Mouse (Mus musculus): Measurements from ENCODE around the gene Asic2. TPM values are rescaled to one million over a fixed set of nuclear protein-coding genes. Genes with fewer than 3 reads are reported as not detected.

Asic2 gene
- total RNA-seq, 1 experiment from 2014 or later, result 1.7 TPM

DNA sequence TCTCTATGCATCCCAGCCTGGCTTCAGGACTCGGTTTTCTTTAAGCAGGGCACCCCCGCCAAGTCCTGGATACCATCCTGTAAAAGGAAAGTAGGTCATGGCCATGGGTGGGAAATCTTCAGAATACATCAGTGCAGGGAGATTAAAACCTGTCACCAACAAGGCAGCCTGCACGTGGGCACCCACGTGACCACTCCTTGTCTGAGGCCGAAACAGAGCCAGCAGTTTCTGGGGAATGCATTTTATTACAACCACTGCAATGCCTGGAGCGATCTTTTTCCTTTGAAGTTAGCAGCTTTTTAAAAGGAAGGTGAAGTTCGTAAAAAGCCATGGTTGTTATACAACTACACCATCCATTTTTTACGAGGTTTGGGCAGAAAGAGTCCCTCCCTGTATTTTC lies 873.7 kb downstream of the Asic2 start:
- DNase-seq, result peak; percentile 68

DNA sequence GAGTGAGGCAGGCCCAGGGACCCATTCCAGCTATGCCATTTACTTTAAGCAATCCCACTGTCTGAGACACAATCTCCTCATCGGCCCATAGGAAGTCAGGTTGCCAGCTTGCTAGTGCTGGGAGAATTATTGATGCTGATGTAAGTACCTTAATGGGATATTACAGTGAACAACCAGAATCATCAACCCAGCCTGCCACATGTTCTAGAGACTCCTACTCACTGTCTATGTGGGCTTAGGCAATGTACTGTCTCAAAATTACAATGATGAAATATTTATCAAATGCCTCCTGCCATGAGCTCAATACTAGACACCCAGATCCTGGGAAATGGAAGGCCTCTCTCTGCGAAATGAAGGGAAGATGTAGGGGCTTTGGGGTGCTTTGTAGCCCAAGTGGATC lies 876.1 kb downstream of the Asic2 start:
- no peak for DNase-seq

DNA sequence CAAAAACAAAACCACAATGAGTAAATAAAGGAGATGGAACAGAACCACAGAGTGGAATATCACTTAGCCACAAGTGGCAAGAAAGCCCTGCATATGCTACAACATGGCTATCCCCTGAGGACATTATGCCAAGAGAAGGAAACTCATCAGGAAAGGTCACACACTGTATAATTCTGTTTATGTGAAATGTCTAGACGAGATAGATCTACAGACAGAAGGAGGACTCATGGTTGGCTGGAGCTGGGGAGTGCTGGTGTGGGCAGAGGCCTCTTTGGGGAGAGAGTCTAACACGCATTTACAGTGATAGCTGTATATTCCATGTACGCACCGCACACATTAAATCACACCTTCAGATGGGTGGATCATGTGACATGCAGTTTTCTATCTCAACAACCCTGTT lies 884.4 kb downstream of the Asic2 start:
- DNase-seq, result no peak

DNA sequence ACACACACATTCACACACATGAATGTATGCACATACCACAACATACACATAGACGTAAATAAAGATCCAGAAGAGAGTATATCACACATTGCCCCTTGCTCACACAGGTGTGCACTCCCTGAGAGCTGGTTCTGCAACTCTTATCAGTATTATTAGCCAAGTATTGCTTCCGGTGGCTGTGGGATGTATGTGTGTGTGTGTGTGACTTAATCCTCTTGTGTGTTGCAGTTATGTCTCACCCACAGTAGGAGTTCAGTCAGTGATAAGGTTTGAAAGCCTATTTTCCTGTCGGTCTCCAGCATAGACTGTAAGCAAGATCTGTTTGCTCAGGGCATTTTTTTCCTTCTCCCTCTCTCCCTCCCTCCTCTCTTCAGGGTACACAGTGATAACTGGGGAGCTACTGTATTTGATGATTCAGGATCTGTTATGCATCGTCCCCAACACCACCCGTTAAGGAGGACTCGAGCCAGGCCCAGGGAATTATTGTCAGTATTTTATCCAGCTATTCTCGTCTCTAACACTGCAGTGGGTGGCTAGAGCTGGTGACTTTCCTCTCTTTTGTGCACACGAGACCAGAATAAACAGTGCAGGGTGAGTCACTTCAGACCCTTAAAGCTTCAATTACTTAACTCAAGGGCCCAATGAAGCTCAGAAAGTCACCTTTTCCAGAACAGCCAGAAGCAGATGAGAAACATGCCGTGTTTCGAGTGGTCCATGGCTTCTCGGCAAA lies 888.0 kb downstream of the Asic2 start:
- no peak for DNase-seq

DNA sequence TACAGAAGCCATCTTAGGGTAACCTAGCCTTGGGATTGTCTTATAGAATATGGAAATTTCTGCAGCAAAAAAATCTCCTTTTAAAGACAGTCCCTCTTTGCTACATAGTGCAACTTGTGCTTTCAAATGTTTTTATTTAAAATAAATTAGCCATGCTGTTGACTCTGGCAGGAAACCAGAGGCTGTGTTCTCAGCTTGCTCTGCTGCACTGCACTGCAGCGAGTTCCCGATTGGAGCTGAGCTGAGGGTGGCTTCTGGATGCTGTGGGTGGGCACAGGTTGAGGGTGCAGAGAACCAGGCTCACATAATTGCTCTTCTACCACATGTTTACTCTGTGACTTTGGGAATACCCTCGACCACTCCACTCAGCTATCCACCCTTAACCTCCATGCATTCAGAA lies 889.0 kb downstream of the Asic2 start:
- no peak for DNase-seq

DNA sequence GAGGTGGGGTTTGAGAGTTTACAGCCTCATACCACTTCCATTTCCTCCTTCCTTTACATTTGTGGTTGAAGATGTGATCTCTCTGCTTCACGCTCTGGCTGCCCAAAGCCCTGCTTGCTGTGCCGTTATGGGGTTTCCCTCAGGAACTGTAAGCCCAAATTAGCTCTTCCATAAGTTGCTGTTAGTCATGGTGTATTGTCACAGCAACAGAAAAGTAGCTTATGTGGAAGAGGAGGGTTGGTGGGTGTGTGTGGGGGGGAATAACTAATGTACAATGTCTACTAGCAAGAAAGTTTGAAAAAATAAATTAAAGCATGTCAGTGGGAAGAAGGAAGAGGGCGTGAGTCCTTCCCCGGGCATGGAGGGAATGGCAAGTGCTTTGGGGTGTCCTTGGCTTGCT lies 896.4 kb downstream of the Asic2 start:
- DNase-seq, result no peak

DNA sequence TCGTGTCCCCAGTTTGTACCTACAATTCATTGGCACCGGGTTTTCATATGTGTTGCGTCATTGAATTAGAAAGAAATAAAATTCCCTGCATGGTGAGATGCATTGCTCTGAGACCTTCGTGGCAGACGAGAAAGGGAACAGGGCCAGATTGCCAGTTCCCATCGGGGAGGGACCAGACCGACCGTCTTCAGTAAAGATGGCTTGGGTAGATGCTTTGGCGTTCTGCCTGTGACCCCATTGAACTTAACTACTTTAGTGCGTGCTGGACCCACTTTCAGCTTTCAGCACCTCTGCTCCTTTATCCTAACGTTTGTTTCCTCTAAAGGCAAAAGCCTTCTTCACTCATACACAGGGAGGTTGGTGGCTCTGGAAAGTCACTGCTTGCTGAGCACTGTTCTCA lies 902.9 kb downstream of the Asic2 start:
- DNase-seq, result no peak

DNA sequence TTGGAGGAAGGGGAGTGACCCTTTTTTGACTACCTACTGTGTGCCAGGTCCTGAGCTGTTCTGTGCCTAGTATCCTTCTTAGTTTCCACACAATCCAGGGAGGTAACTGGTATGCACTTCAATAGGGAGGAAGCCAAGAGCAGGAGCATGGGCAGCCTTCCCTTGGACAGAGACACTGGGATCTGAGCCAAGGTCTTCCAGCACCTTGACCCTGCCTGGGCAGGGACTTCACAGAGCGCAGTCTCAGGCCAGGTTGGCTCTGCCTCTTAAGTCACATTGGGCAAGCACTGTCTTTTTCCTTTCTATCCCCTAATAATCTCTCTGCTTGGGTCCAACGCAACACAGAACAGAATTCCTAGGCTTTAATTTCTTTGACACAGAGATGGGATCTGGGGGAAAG lies 904.3 kb downstream of the Asic2 start:
- DNase-seq, result peak; percentile 33

DNA sequence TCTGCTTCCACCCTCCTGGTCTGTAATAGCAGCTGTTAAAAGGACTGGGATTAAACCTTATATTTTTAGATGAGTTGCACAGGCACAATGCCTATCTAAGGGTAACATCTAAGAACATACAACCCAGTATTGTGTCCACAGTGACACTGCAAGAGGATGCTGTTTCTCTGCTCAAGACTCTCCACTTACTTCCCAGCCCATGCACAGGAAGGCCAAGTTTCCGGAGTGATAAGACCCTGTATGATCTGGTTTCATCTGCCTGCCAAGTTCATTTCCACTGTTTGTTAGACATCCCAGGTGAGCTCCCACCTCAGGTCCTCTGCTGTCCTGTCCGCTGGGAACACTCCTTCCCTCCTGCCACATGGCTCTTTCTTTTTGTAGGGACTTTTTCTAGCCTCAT lies 908.2 kb downstream of the Asic2 start:
- DNase-seq, result no peak

DNA sequence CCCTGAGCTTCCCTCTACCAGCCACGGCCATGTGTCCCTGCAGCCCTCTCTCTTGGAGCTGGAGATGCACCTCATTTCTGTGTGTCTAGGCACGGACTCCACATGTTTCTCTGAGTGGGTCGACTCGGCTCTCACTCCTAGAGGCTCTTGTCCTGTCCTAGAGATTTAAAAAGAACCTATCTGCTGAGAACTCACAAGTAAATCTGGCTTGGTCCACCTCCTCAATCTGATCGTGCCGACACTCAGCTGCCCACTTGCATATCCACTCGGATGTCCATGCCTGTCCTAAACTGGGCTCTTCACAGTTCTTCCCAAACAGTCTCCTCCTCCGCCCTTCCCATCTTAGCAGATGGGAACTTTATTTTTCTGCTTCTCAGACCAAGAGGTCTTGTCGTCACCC lies 908.7 kb downstream of the Asic2 start:
- DNase-seq, result no peak

DNA sequence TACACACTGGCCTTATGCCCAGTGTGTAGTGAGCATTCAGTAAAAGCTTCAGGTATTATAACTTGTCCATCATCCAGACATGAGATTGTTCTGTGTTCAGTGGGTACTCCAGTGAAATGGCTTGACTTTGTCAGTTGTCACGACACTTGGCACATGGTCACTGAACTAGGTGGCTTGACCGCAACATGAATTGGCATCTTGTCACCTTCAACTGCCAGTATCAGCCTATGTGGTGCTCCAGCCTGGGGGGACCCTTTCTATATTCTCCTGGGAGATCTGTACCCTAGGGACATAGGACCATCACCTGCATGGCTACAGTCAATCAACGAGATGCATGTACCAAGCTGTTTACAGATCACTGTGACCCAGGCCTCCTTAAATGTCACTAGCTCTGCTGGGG lies 910.8 kb downstream of the Asic2 start:
- DNase-seq, result no peak

DNA sequence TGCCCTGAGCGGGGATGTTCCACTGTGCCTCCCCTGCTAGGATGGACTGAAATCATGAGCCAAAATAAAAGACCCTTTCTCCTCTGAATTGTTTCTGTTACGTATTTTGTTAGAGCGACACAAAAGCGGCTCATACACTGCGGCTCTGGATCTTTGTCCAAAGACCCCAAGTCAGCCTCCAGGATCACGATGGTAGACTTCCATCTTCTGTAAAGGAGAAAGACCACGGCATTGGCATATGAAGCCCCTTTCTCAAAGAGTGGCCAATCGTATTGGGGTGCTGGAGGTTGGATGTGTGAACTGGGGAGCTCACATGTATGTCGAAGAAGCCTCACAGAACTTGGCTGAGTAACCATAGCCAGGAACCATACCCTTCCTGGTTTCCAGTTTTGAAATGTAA lies 911.5 kb downstream of the Asic2 start:
- DNase-seq, result no peak

DNA sequence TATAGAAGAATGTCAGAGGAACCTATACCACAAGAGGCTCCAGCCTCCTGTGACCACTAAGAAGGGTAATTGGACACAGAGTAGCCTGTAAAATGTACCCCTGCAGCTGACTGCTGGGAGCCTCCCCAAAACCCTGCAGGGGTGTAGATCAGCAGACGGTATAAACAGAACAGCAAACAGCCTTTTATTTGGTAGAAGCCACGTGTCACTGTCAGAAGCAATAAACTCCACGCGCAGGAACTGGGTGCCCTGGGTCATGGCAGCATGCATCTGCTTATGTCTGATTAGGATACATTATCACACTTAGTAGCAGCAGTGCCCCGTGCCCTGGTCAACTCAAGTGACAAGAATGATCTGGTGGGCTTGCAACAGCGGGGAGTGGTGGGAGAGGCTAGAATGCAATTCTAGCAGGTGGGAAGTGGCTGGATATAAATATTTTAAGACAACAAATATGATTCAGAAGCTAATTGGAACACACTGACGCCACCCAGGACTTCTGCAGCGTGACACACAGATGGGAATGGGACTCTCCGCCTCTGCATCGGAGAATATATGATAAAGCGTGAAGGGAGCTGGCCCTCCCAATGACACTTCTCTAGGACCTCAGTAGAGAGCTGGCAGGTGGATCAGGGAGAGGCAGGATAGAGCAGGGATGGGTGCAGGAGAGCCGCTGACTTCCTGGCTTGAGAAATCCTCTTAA lies 912.7 kb downstream of the Asic2 start:
- DNase-seq, result no peak

DNA sequence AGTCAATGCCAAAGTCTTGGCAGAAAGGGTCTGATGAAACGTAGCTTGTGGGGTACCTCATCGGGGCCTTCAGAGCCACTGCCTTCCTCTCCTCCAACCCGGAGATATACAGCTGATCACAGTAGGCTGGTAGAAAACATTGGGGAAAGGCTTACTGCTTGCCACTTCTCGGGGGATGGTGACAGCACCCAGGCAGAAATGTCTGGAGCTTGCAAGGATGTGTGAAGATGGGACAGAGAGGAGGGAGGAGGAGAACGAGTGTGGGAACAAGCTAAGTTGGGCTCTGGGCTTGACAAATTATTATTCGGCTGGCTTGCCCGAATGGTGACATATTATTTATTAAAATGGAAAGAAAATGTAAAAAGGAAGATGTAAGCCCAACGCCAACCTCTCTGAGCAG lies 914.4 kb downstream of the Asic2 start:
- no peak for DNase-seq

DNA sequence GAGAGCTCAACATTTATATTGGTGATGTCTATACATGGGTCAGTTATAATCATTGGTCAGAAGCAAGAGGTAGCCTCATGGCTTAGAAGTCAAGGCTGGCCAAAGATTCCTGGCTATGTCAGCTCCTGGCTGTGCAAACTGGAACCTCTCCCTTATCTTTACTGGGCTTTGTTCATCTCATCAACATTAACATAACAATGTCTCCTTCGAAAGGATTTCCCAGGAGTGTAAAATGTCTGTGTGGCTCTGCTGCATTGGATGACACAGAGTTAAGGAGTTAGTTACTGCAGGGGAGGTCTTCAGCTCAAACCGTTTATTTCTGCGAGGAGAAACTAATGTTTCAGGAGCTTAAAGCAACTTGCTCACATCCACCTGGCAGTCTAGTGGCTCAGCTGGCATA lies 926.6 kb downstream of the Asic2 start:
- no peak for DNase-seq

DNA sequence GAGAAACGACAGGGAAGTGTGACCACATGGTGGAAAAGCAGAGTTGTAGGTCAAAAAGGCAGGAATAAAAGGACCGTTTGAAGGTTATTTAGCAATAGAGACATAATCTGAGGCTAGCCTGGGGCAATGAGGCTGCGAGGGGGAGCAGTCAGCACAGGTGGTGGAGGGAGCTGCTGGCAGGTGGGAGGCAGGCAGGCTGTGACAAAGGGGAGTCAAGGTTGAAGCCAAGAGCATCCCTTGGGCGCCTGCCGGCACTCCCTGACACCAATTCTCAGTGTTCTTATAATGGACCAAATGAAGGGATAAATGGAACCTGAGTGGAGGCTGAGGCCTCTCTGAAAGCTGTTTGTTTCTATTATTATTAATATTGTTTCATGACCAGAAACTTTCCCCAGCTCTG lies 928.3 kb downstream of the Asic2 start:
- DNase-seq, result no peak

DNA sequence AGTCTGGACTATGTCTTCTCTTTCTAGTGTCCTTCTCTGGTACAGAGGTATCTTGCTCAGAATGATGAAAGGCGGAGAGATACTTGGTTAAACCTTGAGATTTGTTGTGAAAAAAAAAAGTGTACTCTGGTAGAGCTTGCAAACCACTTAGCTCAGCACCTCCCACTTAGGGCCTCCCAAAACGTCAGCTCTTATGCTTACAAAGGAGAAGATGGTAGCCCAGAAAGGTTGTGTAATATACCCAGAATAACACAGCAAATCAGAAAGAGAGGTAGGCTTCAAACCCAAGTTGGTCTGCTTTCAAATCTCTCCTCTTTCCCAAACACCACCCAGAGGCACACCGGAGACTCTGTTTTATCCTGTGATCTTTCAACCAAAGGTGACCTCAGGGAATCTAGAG lies 936.1 kb downstream of the Asic2 start:
- DNase-seq, result no peak

DNA sequence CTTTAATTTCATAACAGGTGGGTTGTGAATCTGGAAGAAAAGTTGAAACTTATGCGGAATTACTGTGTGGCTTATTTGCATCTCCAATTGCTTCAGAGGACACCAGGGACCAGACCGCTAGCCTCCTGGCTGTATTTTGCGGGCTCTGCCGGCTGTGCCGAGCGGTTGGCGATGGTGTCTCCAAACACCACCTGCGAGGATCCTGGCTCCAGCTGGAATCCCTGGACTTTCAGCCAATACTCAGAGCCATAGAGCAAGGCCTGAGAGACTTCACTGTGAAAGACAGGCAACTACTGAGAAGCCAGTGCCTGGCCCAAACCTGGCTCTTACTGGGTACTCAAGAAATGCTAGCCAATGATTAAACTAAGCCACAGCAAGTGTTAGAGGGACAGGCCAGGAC lies 953.5 kb downstream of the Asic2 start:
- no peak for DNase-seq

DNA sequence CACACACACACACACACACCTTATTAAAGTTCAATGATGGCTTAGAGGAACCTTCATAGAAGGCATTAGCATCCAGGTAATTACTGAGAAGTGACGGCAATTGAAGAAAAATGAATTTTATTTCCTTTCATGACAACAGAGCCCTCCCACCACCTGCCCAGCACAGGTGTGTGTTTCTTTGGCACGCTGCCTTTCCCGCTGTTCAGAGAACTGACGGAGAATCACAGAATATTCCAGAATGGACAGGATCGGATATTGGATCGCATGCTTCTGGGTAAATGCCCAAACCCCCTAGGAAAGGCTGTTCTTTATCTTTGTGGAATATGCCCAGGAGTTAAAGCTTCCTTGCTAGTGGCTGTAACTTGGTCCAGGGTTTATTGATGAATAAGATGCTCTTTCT lies 954.8 kb downstream of the Asic2 start:
- DNase-seq, result no peak

DNA sequence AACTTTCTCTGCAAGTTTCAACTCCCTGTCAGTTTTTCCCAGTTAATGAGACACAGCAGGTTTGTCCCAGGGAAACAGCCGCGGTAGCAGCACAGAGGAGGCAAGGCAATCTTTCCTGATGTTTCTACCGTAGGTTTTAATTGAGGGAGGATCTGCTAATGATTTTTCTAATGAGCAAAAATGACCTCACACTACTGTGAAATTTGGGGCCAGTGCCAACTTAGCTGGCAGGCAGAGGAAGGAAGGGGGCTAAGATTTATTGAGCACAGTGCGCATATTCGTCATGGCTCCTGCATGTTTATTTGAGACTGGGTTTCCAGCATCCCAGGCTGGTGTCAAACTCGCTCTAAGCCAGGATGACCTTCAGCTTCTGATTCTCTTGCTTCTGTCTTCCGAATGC lies 957.5 kb downstream of the Asic2 start:
- no peak for DNase-seq

DNA sequence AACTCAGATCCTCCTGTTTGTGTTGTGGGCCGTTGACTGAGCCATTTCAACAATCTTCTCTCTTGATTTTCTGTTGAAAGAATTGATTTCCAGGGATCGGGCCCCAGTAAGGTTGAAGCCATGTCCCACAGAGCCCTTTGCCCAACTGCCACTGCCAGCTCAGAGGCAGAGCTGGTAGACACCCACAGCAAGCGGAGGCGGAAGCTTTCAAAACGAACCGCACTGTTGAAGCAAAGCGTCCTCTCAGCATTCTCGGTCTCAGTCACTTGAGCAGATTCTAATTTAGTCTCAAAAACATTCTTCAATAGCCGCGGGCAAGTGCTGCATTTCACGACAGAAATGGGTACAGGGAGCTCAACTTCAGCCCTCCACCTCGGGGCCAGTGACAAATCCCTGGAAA lies 958.9 kb downstream of the Asic2 start:
- no peak for DNase-seq

DNA sequence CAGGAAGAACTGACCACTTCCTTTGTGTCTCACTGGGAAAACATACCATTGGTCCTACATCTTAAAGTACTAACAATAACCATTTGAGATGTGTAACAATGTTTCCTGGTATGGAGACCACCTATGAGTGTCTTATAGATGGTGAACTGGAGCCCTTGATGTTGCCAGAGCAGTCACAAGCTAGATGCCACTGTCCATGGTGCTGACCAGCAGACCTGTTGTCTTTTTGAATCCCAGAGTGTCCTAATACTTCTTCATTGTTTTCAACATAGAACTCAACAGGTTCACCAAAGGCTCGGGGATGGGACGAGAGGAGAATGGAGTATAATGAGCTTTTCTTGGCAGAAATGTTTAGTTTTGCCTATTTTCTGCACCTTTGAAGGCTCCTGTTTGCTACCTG lies 962.4 kb downstream of the Asic2 start:
- DNase-seq, result peak; percentile 29

DNA sequence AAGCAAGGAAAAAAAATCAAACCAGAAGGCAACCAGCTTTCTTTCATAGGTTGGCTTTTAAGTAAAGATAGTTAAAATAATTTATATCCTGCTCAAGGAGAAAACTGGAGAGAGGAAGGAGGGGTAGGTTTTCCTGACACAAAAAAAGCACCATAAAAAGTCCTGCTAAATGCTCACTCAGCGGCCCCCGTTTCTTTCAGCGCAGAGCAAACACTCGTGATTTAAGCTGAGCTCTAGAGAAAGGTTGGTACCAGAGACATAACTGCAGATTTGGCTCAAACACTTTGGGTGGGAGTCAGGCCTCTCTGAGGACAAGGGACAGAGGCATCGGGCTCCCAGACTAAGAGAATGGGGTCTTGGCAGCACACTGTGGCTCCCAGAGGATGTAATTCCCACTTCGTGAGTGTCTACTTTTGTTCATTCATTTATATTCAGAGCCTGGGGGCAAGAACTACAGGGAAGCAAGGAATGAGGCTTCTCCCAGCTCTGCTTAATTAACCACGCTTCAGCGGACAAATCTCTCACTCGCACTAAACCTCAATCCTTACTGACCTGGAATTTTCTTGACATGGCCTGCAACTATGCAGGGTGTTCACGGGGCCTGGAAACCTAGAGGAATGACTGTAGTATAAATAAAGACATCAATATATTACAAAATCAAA lies 965.4 kb downstream of the Asic2 start:
- no peak for DNase-seq

DNA sequence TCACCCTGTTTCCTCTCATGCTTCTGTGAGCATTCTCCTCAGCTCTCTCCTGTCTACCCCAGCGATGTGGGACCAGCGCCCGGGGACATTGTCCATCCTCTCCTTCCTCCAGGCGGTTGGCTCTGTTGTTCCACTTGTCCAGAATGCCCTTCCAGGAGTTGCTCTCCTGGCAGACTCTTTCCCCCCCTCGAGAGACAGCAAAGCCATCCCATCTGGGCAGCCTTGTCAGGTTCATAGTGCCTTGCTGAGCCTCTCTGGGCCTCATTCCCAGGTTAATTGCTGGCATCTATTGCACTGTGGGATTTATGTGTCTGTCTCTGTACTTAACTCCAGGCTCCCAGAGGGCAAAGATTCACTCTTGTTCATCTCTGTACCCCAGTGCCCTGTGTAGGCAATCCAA lies 972.6 kb downstream of the Asic2 start:
- no peak for DNase-seq
